Mouse (Mus musculus) intestine, embryonic 14.5 days (tissue): ENCODE measurements around the gene Fam160a1. TPM values are rescaled to one million over a fixed set of nuclear protein-coding genes. Genes with fewer than 3 reads are reported as not detected.

Source experiments
- polyA plus RNA-seq: library from polyadenylated mRNA; unstranded; fragments of >200 nt; fragmentation: Nextera tagmentation; extraction: Ambion mirVana; gene quantifications from 2 replicates; pipeline ENCODE4 v1.2.1, GENCODE M21; 2014

Gene Fam160a1
- polyA plus RNA-seq, 1 experiment from 2014 or later, result 3.3 TPM

Other genes starting within 250 kb of the Fam160a1 start
- gene Gatb, start 243.2 kb downstream of the Fam160a1 start, polyA plus RNA-seq, result 27.2 and 30.1 TPM in 2 replicates
- gene Glt28d2, start 70.2 kb upstream of the Fam160a1 start, polyA plus RNA-seq, result 1.8 TPM in 2 replicates
- 5.3 and 5.7 TPM in 2 replicates for gene Gm37240, start 70.2 kb upstream of the Fam160a1 start, polyA plus RNA-seq
- gene Sh3d19, start 153.8 kb upstream of the Fam160a1 start, polyA plus RNA-seq, result 47.3 and 55.4 TPM in 2 replicates
- gene Prss48, start 185.2 kb upstream of the Fam160a1 start, polyA plus RNA-seq, result 0.44 and 0.58 TPM in 2 replicates